Mouse (Mus musculus) CH12.LX (cell line): Measurements from ENCODE around the gene Cdh4. TPM values are rescaled to one million over a fixed set of nuclear protein-coding genes. Genes with fewer than 3 reads are reported as not detected.

Experiments used
- DNase-seq: peaks from one replicate; pipeline ENCODE4 v3.0.0-alpha.2; 2013; ENCODE audit errors: extremely low read depth
- H3K27ac ChIP-seq: 2 replicates; pipeline ENCODE4 v1.5.1; 2012; ENCODE audit warnings: low read depth, mild to moderate bottlenecking, control low read depth, moderate library complexity; ENCODE audit not compliant: insufficient read depth
- H3K27me3 ChIP-seq: replicated peaks from 2 replicates; pipeline ENCODE3; 2012; ENCODE audit warnings: inconsistent platforms
- H3K36me3 ChIP-seq, 2 experiments: replicated peaks in 1 of 2; 2 replicates each; pipeline versions ENCODE3 to v1.6.1; 2012; ENCODE audit warnings: inconsistent platforms in 1 of 2, low read length in 1 of 2, mild to moderate bottlenecking in 1 of 2, mixed read lengths in 1 of 2, moderate library complexity in 1 of 2; ENCODE audit not compliant: control insufficient read depth in 1 of 2, insufficient read depth in 1 of 2
- H3K4me1 ChIP-seq, 2 experiments: 2 replicates each; pipeline ENCODE4 v1.6.1; 2012; ENCODE audit warnings: inconsistent platforms in 1 of 2, moderate library complexity in 1 of 2; ENCODE audit not compliant: insufficient read depth in 2 of 2, control insufficient read depth in 1 of 2
- H3K4me2 ChIP-seq: 2 replicates; pipeline ENCODE4 v1.6.1; 2012; ENCODE audit warnings: low read depth, mild to moderate bottlenecking, control low read depth; ENCODE audit not compliant: poor library complexity, insufficient read depth, severe bottlenecking
- H3K4me3 ChIP-seq, 3 experiments: fragments of 150-350 bp in 1 of 3; sonication (generic) in 1 of 3; replicated peaks in 1 of 3; 2 replicates each; pipeline versions ENCODE3 to v1.5.1; 2011 to 2012; ENCODE audit warnings: low read depth in 2 of 3, low read length in 2 of 3, mild to moderate bottlenecking in 2 of 3, moderate library complexity in 2 of 3, control low read depth in 1 of 3, improper control_type of control experiment in 1 of 3, inconsistent platforms in 1 of 3, mixed read lengths in 1 of 3; ENCODE audit not compliant: poor library complexity in 1 of 3
- H3K79me2 ChIP-seq: replicated peaks from 2 replicates; pipeline ENCODE4 v1.6.1; 2012; ENCODE audit warnings: mild to moderate bottlenecking, moderate library complexity; ENCODE audit not compliant: control insufficient read depth, poor library complexity, insufficient read depth, severe bottlenecking; ENCODE audit errors: extremely low read depth
- H3K9ac ChIP-seq: 2 replicates; pipeline ENCODE4 v1.6.1; 2012; ENCODE audit warnings: low read depth, mild to moderate bottlenecking, control low read depth, moderate library complexity; ENCODE audit not compliant: insufficient read depth
- H3K9me3 ChIP-seq: replicated peaks from 2 replicates; pipeline ENCODE3; 2012; ENCODE audit warnings: low read length, inconsistent platforms, mixed read lengths
- BHLHE40 ChIP-seq: IDR thresholded peaks from 2 replicates; pipeline ENCODE4 v1.6.1; 2011; ENCODE audit warnings: mild to moderate bottlenecking, low read depth, low read length, improper control_type of control experiment
- CTCF ChIP-seq, 2 experiments: IDR thresholded peaks in 1 of 2; conservative IDR thresholded peaks in 1 of 2; 2 replicates each; pipeline ENCODE4 v1.5.1; 2011 to 2012; ENCODE audit warnings: low read depth in 2 of 2, low read length in 2 of 2, improper control_type of control experiment in 1 of 2, inconsistent platforms in 1 of 2, mild to moderate bottlenecking in 1 of 2, moderate library complexity in 1 of 2
- ELF1 ChIP-seq: IDR thresholded peaks from 2 replicates; pipeline ENCODE4 v1.6.1; 2014; ENCODE audit warnings: low read depth, mild to moderate bottlenecking, inconsistent platforms, low read length, improper control_type of control experiment
- EP300 ChIP-seq: IDR thresholded peaks from 2 replicates; pipeline ENCODE4 v1.6.1; 2011; ENCODE audit warnings: low read length, improper control_type of control experiment
- ETS1 ChIP-seq: conservative IDR thresholded peaks from 2 replicates; pipeline ENCODE4 v1.6.1; 2012; ENCODE audit warnings: low read depth, mild to moderate bottlenecking, inconsistent platforms, low read length, improper control_type of control experiment, moderate library complexity
- GABPA ChIP-seq: IDR thresholded peaks from 2 replicates; pipeline ENCODE4 v1.6.1; 2012; ENCODE audit warnings: low read depth, low read length, improper control_type of control experiment, inconsistent platforms; ENCODE audit not compliant: insufficient replicate concordance
- HCFC1 ChIP-seq: IDR thresholded peaks from 2 replicates; pipeline ENCODE4 v1.6.1; 2012; ENCODE audit warnings: low read depth, mild to moderate bottlenecking, inconsistent platforms, low read length, improper control_type of control experiment
- IRF4 ChIP-seq: IDR thresholded peaks from 2 replicates; pipeline ENCODE4 v1.6.1; 2014; ENCODE audit warnings: low read depth, mild to moderate bottlenecking, inconsistent platforms, low read length, improper control_type of control experiment
- JUN ChIP-seq: IDR thresholded peaks from 2 replicates; pipeline ENCODE4 v1.6.1; 2011; ENCODE audit warnings: low read depth, mild to moderate bottlenecking, low read length, improper control_type of control experiment, moderate library complexity; ENCODE audit not compliant: insufficient read depth
- JUND ChIP-seq: conservative IDR thresholded peaks from 2 replicates; pipeline ENCODE4 v1.6.1; 2011; ENCODE audit warnings: low read depth, low read length, improper control_type of control experiment
- MAX ChIP-seq: IDR thresholded peaks from 2 replicates; pipeline ENCODE4 v1.6.1; 2011; ENCODE audit warnings: low read length, improper control_type of control experiment
- MAZ ChIP-seq: IDR thresholded peaks from 2 replicates; pipeline ENCODE4 v1.6.1; 2012; ENCODE audit warnings: low read depth, mild to moderate bottlenecking, inconsistent platforms, low read length, improper control_type of control experiment, moderate library complexity
- MEF2A ChIP-seq: IDR thresholded peaks from 2 replicates; pipeline ENCODE4 v1.6.1; 2014; ENCODE audit warnings: low read depth, mild to moderate bottlenecking, inconsistent platforms, low read length, improper control_type of control experiment, borderline replicate concordance
- MXI1 ChIP-seq: IDR thresholded peaks from 2 replicates; pipeline ENCODE4 v1.6.1; 2011; ENCODE audit warnings: mild to moderate bottlenecking, low read depth, low read length, improper control_type of control experiment
- MYC ChIP-seq: IDR thresholded peaks from 2 replicates; pipeline ENCODE4 v1.6.1; 2011; ENCODE audit warnings: low read depth, mild to moderate bottlenecking, improper control_type of control experiment, low read length
- NELFE ChIP-seq: IDR thresholded peaks from 2 replicates; pipeline ENCODE4 v1.6.1; 2011; ENCODE audit warnings: low read depth, low read length, improper control_type of control experiment
- NRF1 ChIP-seq: IDR thresholded peaks from 2 replicates; pipeline ENCODE4 v1.6.1; 2014; ENCODE audit warnings: low read depth, mild to moderate bottlenecking, inconsistent platforms, low read length, improper control_type of control experiment, moderate library complexity
- PAX5 ChIP-seq: IDR thresholded peaks from 2 replicates; pipeline ENCODE4 v1.6.1; 2012; ENCODE audit warnings: low read length, inconsistent platforms, mixed read lengths
- RCOR1 ChIP-seq: conservative IDR thresholded peaks from 2 replicates; pipeline ENCODE4 v1.6.1; 2012; ENCODE audit warnings: low read depth, mild to moderate bottlenecking, inconsistent platforms, low read length, improper control_type of control experiment
- SIN3A ChIP-seq: IDR thresholded peaks from 2 replicates; pipeline ENCODE4 v1.6.1; 2012; ENCODE audit warnings: low read length, improper control_type of control experiment, inconsistent platforms
- TBP ChIP-seq: conservative IDR thresholded peaks from 2 replicates; pipeline ENCODE4 v1.6.1; 2011; ENCODE audit warnings: low read depth, low read length, improper control_type of control experiment
- TCF12 ChIP-seq: IDR thresholded peaks from 2 replicates; pipeline ENCODE4 v1.6.1; 2014; ENCODE audit warnings: low read depth, mild to moderate bottlenecking, inconsistent platforms, low read length, improper control_type of control experiment
- UBTF ChIP-seq: IDR thresholded peaks from 2 replicates; pipeline ENCODE4 v1.6.1; 2012; ENCODE audit warnings: low read depth, mild to moderate bottlenecking, inconsistent platforms, low read length, improper control_type of control experiment, moderate library complexity
- USF1 ChIP-seq: IDR thresholded peaks from 2 replicates; pipeline ENCODE4 v1.6.1; 2014; ENCODE audit warnings: low read depth, mild to moderate bottlenecking, inconsistent platforms, low read length, improper control_type of control experiment
- USF2 ChIP-seq: conservative IDR thresholded peaks from 2 replicates; pipeline ENCODE4 v1.6.1; 2011; ENCODE audit warnings: low read depth, low read length, improper control_type of control experiment
- ZMIZ1 ChIP-seq: IDR thresholded peaks from 2 replicates; pipeline ENCODE4 v1.6.1; 2012; ENCODE audit warnings: low read depth, mild to moderate bottlenecking, inconsistent platforms, low read length, improper control_type of control experiment
- ZNF384 ChIP-seq: IDR thresholded peaks from 2 replicates; pipeline ENCODE4 v1.6.1; 2012; ENCODE audit warnings: low read depth, low read length, improper control_type of control experiment, inconsistent platforms
- dilution Hi-C: fragments of 300-500 bp; cut with MboI; formaldehyde crosslinking; loops from 2 replicates; pipeline ENCODE4 v1.14.3; 2020; ENCODE audit warnings: low sequenced_read_pairs; ENCODE audit not compliant: extremely low pct_unique_long_range_greater_than_20kb, extremely low pct_ligation_motif_present
- in situ Hi-C: fragments of 300-500 bp; cut with MboI; formaldehyde crosslinking; loops from 3 replicates; pipeline ENCODE4 v1.14.3; 2019; ENCODE audit warnings: low sequenced_read_pairs, low pct_ligation_motif_present, low pct_unique_long_range_greater_than_20kb, mixed read lengths
- polyA plus RNA-seq: library from polyadenylated mRNA; unstranded; fragments of >175 nt; gene quantifications from 2 replicates; pipeline ENCODE4 v1.2.1, GENCODE M21; 2012; ENCODE audit warnings: low read depth; ENCODE audit not compliant: insufficient read length
- total RNA-seq, 2 experiments: library from RNA; depleted of rRNA; stranded (reverse); fragments of 300-350 nt in 1 of 2; fragments of >200 nt in 1 of 2; gene quantifications; 2 replicates each; pipeline ENCODE4 v1.2.3; 2012 to 2014

The Cdh4 gene
- total and polyA plus RNA-seq, 3 experiments, result not detected

GRCm38 (mm10) chr2:179649370-179649769 is 207.1 kb downstream of the Cdh4 start:
- Histone ChIP-seq H3K4me1 (peaks cover 22 to 64% of the 10 kb centered on the region in 2 experiments), H3K36me3 (no peaks in the 10 kb centered on the region), H3K9ac (peak overlapping the region; percentile 59), H3K4me3 (peak overlapping the region in 1 of 3 experiments; percentile 47), H3K27ac (peak overlapping the region; percentile 52), H3K79me2 (no peaks in the 10 kb centered on the region), H3K27me3 (no peaks in the 10 kb centered on the region), H3K4me2 (peak overlapping the region; percentile 86), H3K9me3 (peaks cover 2% of the 10 kb centered on the region)
- in situ Hi-C loops, result no loop called here
- dilution Hi-C loops, result no loop called here
- DNase-seq, result peak; percentile 38
- TF ChIP-seq TBP, result no peak
- peak; percentile 67 for TF ChIP-seq ETS1
- no peak for TF ChIP-seq USF1
- no peak for TF ChIP-seq MYC
- peak; percentile 27; the same call in 1 of the 2 replicates for TF ChIP-seq MAZ
- no peak for TF ChIP-seq ZMIZ1
- peak; percentile 93 for TF ChIP-seq BHLHE40
- peak; percentile 44; the same call in 1 of the 2 replicates for TF ChIP-seq TCF12
- TF ChIP-seq SIN3A, result no peak
- TF ChIP-seq ELF1, result no peak
- TF ChIP-seq MXI1, result peak; percentile 48; the same call in 1 of the 2 replicates
- TF ChIP-seq MEF2A, result peak; percentile 14; the same call in 1 of the 2 replicates
- TF ChIP-seq UBTF, result 0 out of 2 replicates have a peak, but pooled peaks have one; percentile 46
- TF ChIP-seq IRF4, result peak; percentile 83; the same call in 1 of the 2 replicates
- no peak for TF ChIP-seq NRF1

GRCm38 (mm10) chr2:179650168-179650567 is 207.9 kb downstream of the Cdh4 start:
- peak; percentile 76 for TF ChIP-seq USF2
- no peak for TF ChIP-seq MYC
- no peak for TF ChIP-seq ZNF384
- TF ChIP-seq MAX, result peak; percentile 48; the same call in 1 of the 2 replicates
- no peak for TF ChIP-seq JUN
- TF ChIP-seq ETS1, result no peak
- TF ChIP-seq TCF12, result no peak
- peak; percentile 79 for TF ChIP-seq USF1
- no peak for TF ChIP-seq JUND
- no peak for TF ChIP-seq GABPA
- peak; percentile 60 for TF ChIP-seq BHLHE40
- no peak for TF ChIP-seq NELFE
- no peak for TF ChIP-seq TBP
- no peak for TF ChIP-seq HCFC1
- no peak for TF ChIP-seq CTCF (conservative IDR thresholded peaks at IDR 0.05 in 1 of 2, IDR thresholded peaks at IDR 0.05 in 1 of 2; ENCODE audit: low read depth in 2 of 2, low read length in 2 of 2)
- no peak for TF ChIP-seq RCOR1
- TF ChIP-seq MEF2A, result no peak
- no peak for TF ChIP-seq PAX5
- TF ChIP-seq EP300, result no peak
- H3K27ac ChIP-seq, result no peak overlapping the region
- in situ Hi-C loops (no loop called here), dilution Hi-C loops (no loop called here)
- no peak overlapping the region for H3K4me2 ChIP-seq
- no peaks in the 10 kb centered on the region for H3K36me3 ChIP-seq
- no peaks in the 10 kb centered on the region for H3K9me3 ChIP-seq
- DNase-seq, result no peak
- H3K4me3 ChIP-seq, result no peak overlapping the region
- no peak overlapping the region for H3K9ac ChIP-seq
- H3K79me2 ChIP-seq, result no peaks in the 10 kb centered on the region
- no peaks in the 10 kb centered on the region for H3K27me3 ChIP-seq
- peaks cover 28 to 72% of the 10 kb centered on the region in 2 experiments for H3K4me1 ChIP-seq
